ENCODE assay signal across 18 mouse cellular contexts in the genomic region with DNA sequence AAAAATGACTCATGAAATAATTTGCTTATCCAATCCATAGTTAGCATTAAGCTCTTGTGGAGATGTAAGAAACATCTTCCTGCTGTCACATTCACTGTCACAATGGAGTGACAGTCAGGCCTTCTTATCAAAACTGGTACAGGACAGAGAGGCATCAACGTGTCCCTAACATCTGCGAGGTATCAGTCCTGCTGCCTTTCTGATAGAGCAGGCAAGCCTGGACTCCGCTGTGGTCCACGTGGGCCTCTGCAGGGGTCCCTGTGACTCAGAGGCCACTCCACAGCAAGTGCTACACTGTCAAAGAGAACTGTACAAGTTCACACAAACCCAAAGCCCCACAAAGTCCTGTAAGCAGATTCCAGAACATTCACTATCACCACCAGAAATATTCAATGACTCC. TPM values are rescaled to one million over a fixed set of nuclear protein-coding genes. Genes with fewer than 3 reads are reported as not detected.
DNase-seq lines count a peak whose midpoint lies in the region; ATAC-seq and TF ChIP-seq lines count a peak whose summit lies in the region.
"Had no signal": no experiment of that assay in that cellular context is flagged by ENCODE, and none has a peak within 500 bp of the region (broad histone marks: within the 10 kb centered on the region; RNA-seq: fewer than 3 reads in every experiment).

No protein-coding gene starts in this region.

- TF ChIP-seq EP300 in stomach, postnatal 0 days (optimal IDR thresholded peaks at IDR 0.05) = no peak
- peak; percentile 95 for TF ChIP-seq EP300 in liver, embryonic 14.5 days (IDR thresholded peaks at IDR 0.05; ENCODE audit: low read depth)

- H3K36me3 ChIP-seq in stomach, embryonic 15.5 days = no peaks in the 10 kb centered on the region
- no peaks in the 10 kb centered on the region for H3K36me3 ChIP-seq in stomach, postnatal 0 days (ENCODE audit: control insufficient read depth, insufficient read depth, low read length)
- no peaks in the 10 kb centered on the region for H3K36me3 ChIP-seq in liver, embryonic 14.5 days (replicated peaks; ENCODE audit: control insufficient read depth, insufficient read depth, low read depth)
- H3K36me3 ChIP-seq: heart, embryonic 15.5 days had no signal

- no peaks in the 10 kb centered on the region for H3K27me3 ChIP-seq in stomach, embryonic 15.5 days (replicated peaks)
- H3K27me3 ChIP-seq in stomach, postnatal 0 days (ENCODE audit: control insufficient read depth, insufficient read depth, low read length) = no peaks in the 10 kb centered on the region
- no peaks in the 10 kb centered on the region for H3K27me3 ChIP-seq in liver, embryonic 14.5 days (ENCODE audit: control insufficient read depth, insufficient read depth, low read length)
- H3K27me3 ChIP-seq: heart, embryonic 15.5 days; limb, embryonic 15.5 days had no signal

- WGBS in stomach, embryonic 15.5 days = 71% methylated on average over 4 of the region's 4 CpGs
- 81% methylated on average over 4 of the region's 4 CpGs for WGBS in stomach, postnatal 0 days
- 11% methylated on average over 4 of the region's 4 CpGs for WGBS in liver, embryonic 14.5 days (ENCODE audit: insufficient replicate concordance)

- no peak overlapping the region for H3K4me3 ChIP-seq in stomach, embryonic 15.5 days (replicated peaks)
- no peak overlapping the region for H3K4me3 ChIP-seq in stomach, postnatal 0 days (ENCODE audit: low read depth, low read length)
- H3K4me3 ChIP-seq in liver, embryonic 14.5 days (ENCODE audit: insufficient read depth in 1 of 2, low read depth in 2 of 2, low read length in 2 of 2) = no peak overlapping the region
- H3K4me3 ChIP-seq: erythroblast, embryonic 14.5 days; heart, embryonic 15.5 days; limb, embryonic 15.5 days had no signal

- DNase-seq in stomach, postnatal 0 days (ENCODE audit: low spot score) = no peak
- DNase-seq in c-Kit-positive CD71-positive TER-119-negative erythroid progenitor cells, embryonic 14.5 days (ENCODE audit: low read depth) = peak; percentile 74
- DNase-seq in liver, embryonic 14.5 days (ENCODE audit: low read depth in 3 of 3, low spot score in 3 of 3) = peak; percentile 61 to 63 (median 62)
- no peak for DNase-seq in layer of hippocampus, postnatal 10 days (ENCODE audit: low spot score in 2 of 2)
- no peak for DNase-seq in spleen, postnatal 36 days (ENCODE audit: low spot score in 2 of 2)
- DNase-seq in kidney, postnatal 4 days = no peak
- DNase-seq: adrenal gland, postnatal 36 days; cerebellum, adult 9-11 months; kidney, adult 18-20 months; layer of hippocampus, postnatal 36 days; lung, postnatal 10 days; thymus, postnatal 25 days had no signal

- no peaks in the 10 kb centered on the region for H3K4me1 ChIP-seq in stomach, embryonic 15.5 days
- H3K4me1 ChIP-seq in stomach, postnatal 0 days (replicated peaks; ENCODE audit: control insufficient read depth, insufficient read depth) = no peaks in the 10 kb centered on the region
- H3K4me1 ChIP-seq in liver, embryonic 14.5 days (replicated peaks; ENCODE audit: control insufficient read depth in 2 of 2, insufficient read depth in 2 of 2, low read length in 1 of 2) = peaks cover 19 to 31% of the 10 kb centered on the region in 2 experiments
- H3K4me1 ChIP-seq: heart, embryonic 15.5 days; limb, embryonic 15.5 days had no signal

- no peak overlapping the region for H3K9ac ChIP-seq in stomach, embryonic 15.5 days
- no peak overlapping the region for H3K9ac ChIP-seq in stomach, postnatal 0 days (ENCODE audit: low read length)
- no peak overlapping the region for H3K9ac ChIP-seq in liver, embryonic 14.5 days (replicated peaks)
- H3K9ac ChIP-seq: heart, embryonic 15.5 days; limb, embryonic 15.5 days had no signal

- no peaks in the 10 kb centered on the region for H3K9me3 ChIP-seq in stomach, embryonic 15.5 days
- H3K9me3 ChIP-seq in stomach, postnatal 0 days (ENCODE audit: control insufficient read depth, low read length) = no peaks in the 10 kb centered on the region
- H3K9me3 ChIP-seq in liver, embryonic 14.5 days (ENCODE audit: control insufficient read depth, low read length) = no peaks in the 10 kb centered on the region
- H3K9me3 ChIP-seq: heart, embryonic 15.5 days; limb, embryonic 15.5 days had no signal

- no peak overlapping the region for H3K4me2 ChIP-seq in stomach, embryonic 15.5 days
- H3K4me2 ChIP-seq in stomach, postnatal 0 days (replicated peaks; ENCODE audit: low read depth) = no peak overlapping the region
- peak overlapping the region; percentile 7; the same call in 1 of the 2 replicates for H3K4me2 ChIP-seq in liver, embryonic 14.5 days (ENCODE audit: low read depth)
- H3K4me2 ChIP-seq: heart, embryonic 15.5 days; limb, embryonic 15.5 days had no signal

- no peak for TF ChIP-seq CTCF in stomach, postnatal 0 days (IDR thresholded peaks at IDR 0.05; ENCODE audit: low read depth)
- no peak for TF ChIP-seq CTCF in liver, embryonic 14.5 days (IDR thresholded peaks at IDR 0.05; ENCODE audit: low read depth)

- no peak overlapping the region for H3K27ac ChIP-seq in stomach, embryonic 15.5 days
- no peak overlapping the region for H3K27ac ChIP-seq in stomach, postnatal 0 days (replicated peaks)
- H3K27ac ChIP-seq in liver, embryonic 14.5 days = peak overlapping the region; percentile 52
- H3K27ac ChIP-seq: heart, embryonic 15.5 days; kidney, postnatal 0 days; limb, embryonic 15.5 days had no signal

- peak; percentile 68; the same call in 1 of the 2 replicates for ATAC-seq in stomach, embryonic 15.5 days (ENCODE audit: insufficient read depth, low FRiP score, low read depth)
- no peak for ATAC-seq in stomach, postnatal 0 days (ENCODE audit: low FRiP score, low TSS enrichment)
- ATAC-seq in liver, embryonic 14.5 days (ENCODE audit: insufficient read depth) = peak; percentile 93
- ATAC-seq: forebrain, embryonic 16.5 days had no signal

RNA-seq across cellular contexts. Expression of gene Whamm, which starts 34.4 kb away (rescaled TPM):
- 5.4 and 7.0 TPM in 2 replicates for polyA plus RNA-seq in stomach, embryonic 15.5 days (2015; fragmentation: Nextera tagmentation; extraction: Ambion mirVana)
- polyA plus RNA-seq in stomach, postnatal 0 days (2015; fragmentation: Nextera tagmentation; extraction: Ambion mirVana) = 3.5 and 3.8 TPM in 2 replicates
- polyA plus RNA-seq in liver, embryonic 14.5 days (2012; rRNA removed) = 4.3 and 6.9 TPM in 2 replicates
- 6.2 and 6.3 TPM in 2 replicates for polyA plus RNA-seq in liver, embryonic 14.5 days (2014; fragmentation: Nextera tagmentation; extraction: Ambion mirVana)
- total RNA-seq in layer of hippocampus, postnatal 10 days (2021) = 10 to 100 TPM; 15.3 to 19.9 TPM

RNA-seq across cellular contexts. Expression of gene Fsd2, which starts 38.7 kb away (rescaled TPM):
- 0.12 and 0.14 TPM in 2 replicates for polyA plus RNA-seq in stomach, embryonic 15.5 days (2015; fragmentation: Nextera tagmentation; extraction: Ambion mirVana)
- 0.06 and 0.11 TPM in 2 replicates for polyA plus RNA-seq in stomach, postnatal 0 days (2015; fragmentation: Nextera tagmentation; extraction: Ambion mirVana)
- polyA plus RNA-seq in liver, embryonic 14.5 days (2012; rRNA removed) = 0.04 and 0.08 TPM in 2 replicates
- polyA plus RNA-seq in liver, embryonic 14.5 days (2014; fragmentation: Nextera tagmentation; extraction: Ambion mirVana) = 0.10 and 0.19 TPM in 2 replicates
- under 1 TPM; 0.11 to 0.25 TPM for total RNA-seq in layer of hippocampus, postnatal 10 days (2021)
- polyA plus RNA-seq: erythroblast, embryonic 14.5 days had no signal

Comparison
In these comparisons a context has a peak if more than half of its experiments do, and no peak if none do; other contexts are left out.
1. DNase-seq: peak in c-Kit-positive CD71-positive TER-119-negative erythroid progenitor cells, embryonic 14.5 days (single experiment) and liver, embryonic 14.5 days (3 of 3); none in stomach, postnatal 0 days (single experiment), layer of hippocampus, postnatal 10 days (0 of 2), spleen, postnatal 36 days (0 of 2) and kidney, postnatal 4 days (0 of 2).